Mouse (Mus musculus) CH12.LX (cell line): ENCODE data around the gene Pde4dip.

ENCODE experiments used
- BHLHE40 ChIP-seq: IDR thresholded peaks from 2 replicates; pipeline ENCODE4 v1.6.1; 2011; ENCODE audit warnings: mild to moderate bottlenecking, low read depth, low read length, improper control_type of control experiment
- CHD2 ChIP-seq: IDR thresholded peaks from 2 replicates; pipeline ENCODE4 v1.6.1; 2011; ENCODE audit warnings: low read length, improper control_type of control experiment
- CTCF ChIP-seq, 2 experiments: IDR thresholded peaks in 1 of 2; conservative IDR thresholded peaks in 1 of 2; 2 replicates each; pipeline ENCODE4 v1.5.1; 2011 to 2012; ENCODE audit warnings: low read depth in 2 of 2, low read length in 2 of 2, improper control_type of control experiment in 1 of 2, inconsistent platforms in 1 of 2, mild to moderate bottlenecking in 1 of 2, moderate library complexity in 1 of 2
- EP300 ChIP-seq: IDR thresholded peaks from 2 replicates; pipeline ENCODE4 v1.6.1; 2011; ENCODE audit warnings: low read length, improper control_type of control experiment
- ETS1 ChIP-seq: conservative IDR thresholded peaks from 2 replicates; pipeline ENCODE4 v1.6.1; 2012; ENCODE audit warnings: low read depth, mild to moderate bottlenecking, inconsistent platforms, low read length, improper control_type of control experiment, moderate library complexity
- JUN ChIP-seq: IDR thresholded peaks from 2 replicates; pipeline ENCODE4 v1.6.1; 2011; ENCODE audit warnings: low read depth, mild to moderate bottlenecking, low read length, improper control_type of control experiment, moderate library complexity; ENCODE audit not compliant: insufficient read depth
- MAX ChIP-seq: IDR thresholded peaks from 2 replicates; pipeline ENCODE4 v1.6.1; 2011; ENCODE audit warnings: low read length, improper control_type of control experiment
- MEF2A ChIP-seq: IDR thresholded peaks from 2 replicates; pipeline ENCODE4 v1.6.1; 2014; ENCODE audit warnings: low read depth, mild to moderate bottlenecking, inconsistent platforms, low read length, improper control_type of control experiment, borderline replicate concordance
- MYC ChIP-seq: IDR thresholded peaks from 2 replicates; pipeline ENCODE4 v1.6.1; 2011; ENCODE audit warnings: low read depth, mild to moderate bottlenecking, improper control_type of control experiment, low read length
- POLR2A ChIP-seq: IDR thresholded peaks from 2 replicates; pipeline ENCODE4 v1.6.1; 2011; ENCODE audit warnings: low read depth, mild to moderate bottlenecking, improper control_type of control experiment, low read length
- POLR2AphosphoS2 ChIP-seq: IDR thresholded peaks from 2 replicates; pipeline ENCODE4 v1.6.1; 2011; ENCODE audit warnings: low read depth, low read length, improper control_type of control experiment
- RCOR1 ChIP-seq: conservative IDR thresholded peaks from 2 replicates; pipeline ENCODE4 v1.6.1; 2012; ENCODE audit warnings: low read depth, mild to moderate bottlenecking, inconsistent platforms, low read length, improper control_type of control experiment
- SMC3 ChIP-seq: IDR thresholded peaks from 2 replicates; pipeline ENCODE4 v1.6.1; 2011; ENCODE audit warnings: low read depth, low read length, improper control_type of control experiment
- ZNF384 ChIP-seq: IDR thresholded peaks from 2 replicates; pipeline ENCODE4 v1.6.1; 2012; ENCODE audit warnings: low read depth, low read length, improper control_type of control experiment, inconsistent platforms

DNA sequence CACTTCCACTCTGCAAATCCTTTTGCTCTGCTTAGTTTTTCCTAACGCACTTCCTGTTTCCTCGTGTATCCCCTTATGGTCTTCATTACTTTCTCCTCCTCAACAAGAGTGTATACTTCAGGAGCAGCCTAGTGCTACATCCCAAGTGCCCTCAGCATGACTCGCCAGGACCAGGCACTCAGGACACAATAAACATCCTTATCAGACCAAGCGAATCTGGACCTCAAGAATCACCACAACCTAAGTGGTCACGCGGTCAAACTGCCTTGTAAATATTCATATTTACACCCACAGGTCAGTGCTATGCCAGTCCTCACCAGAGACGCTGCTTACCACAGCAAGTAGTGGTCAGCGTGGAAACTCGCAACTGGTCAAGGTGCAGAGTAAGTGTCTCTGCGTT, 139.7 kb downstream of the Pde4dip start:
- TF ChIP-seq CTCF (conservative IDR thresholded peaks at IDR 0.05 in 1 of 2, IDR thresholded peaks at IDR 0.05 in 1 of 2; ENCODE audit: low read depth in 2 of 2, low read length in 2 of 2) (no peak), POLR2AphosphoS2 (no peak), MYC (no peak), POLR2A (no peak), EP300 (no peak), ETS1 (no peak), MAX (no peak), SMC3 (no peak), RCOR1 (no peak), JUN (no peak), CHD2 (no peak), BHLHE40 (no peak), ZNF384 (no peak), MEF2A (no peak)
